Mouse (Mus musculus) C2C12 (cell line): ENCODE data around the gene Mrpl16.

ENCODE experiments used
- CEBPB ChIP-seq: IDR thresholded peaks from one replicate; pipeline ENCODE4 v1.6.1; 2011; ENCODE audit warnings: low read depth, mild to moderate bottlenecking, control low read depth, moderate library complexity
- CTCF ChIP-seq: IDR thresholded peaks from one replicate; pipeline ENCODE4 v1.5.1; 2011; ENCODE audit not compliant: control insufficient read depth, insufficient read depth, insufficient read length
- FOSL1 ChIP-seq: IDR thresholded peaks from one replicate; pipeline ENCODE4 v1.8.0; 2011; ENCODE audit warnings: mild to moderate bottlenecking, low read length; ENCODE audit not compliant: poor library complexity, insufficient read depth, severe bottlenecking
- MAX ChIP-seq: IDR thresholded peaks from one replicate; pipeline ENCODE4 v1.6.1; 2011; ENCODE audit warnings: mild to moderate bottlenecking, control low read depth
- MYOD1 ChIP-seq: IDR thresholded peaks from one replicate; pipeline ENCODE4 v1.6.1; 2011; ENCODE audit warnings: low read depth; ENCODE audit not compliant: control insufficient read depth, insufficient read length
- MYOG ChIP-seq: IDR thresholded peaks from one replicate; pipeline ENCODE4 v1.6.1; 2011; ENCODE audit not compliant: control insufficient read depth, insufficient read length; ENCODE audit errors: extremely low read depth
- USF1 ChIP-seq: IDR thresholded peaks from one replicate; pipeline ENCODE4 v1.6.1; 2011; ENCODE audit warnings: low read depth, mild to moderate bottlenecking, control low read depth, moderate library complexity

DNA sequence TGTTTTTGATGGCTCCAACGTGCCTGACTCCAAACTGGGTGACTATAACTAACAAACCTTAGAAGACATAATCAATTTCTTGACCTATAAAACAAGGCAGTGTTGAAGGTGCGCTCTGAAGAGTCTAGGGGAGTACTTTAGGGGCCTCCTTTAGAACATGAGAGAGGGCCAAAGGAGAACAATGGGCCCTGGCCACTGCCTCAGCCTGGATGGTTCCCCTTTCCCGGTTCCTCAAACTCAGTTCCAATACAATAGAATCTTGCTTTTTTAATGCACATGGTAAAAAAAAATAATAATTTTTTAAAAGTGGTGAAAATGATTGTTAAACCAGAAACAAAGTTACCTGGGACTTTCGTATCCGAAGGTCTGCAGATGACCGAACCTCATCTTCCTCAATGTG lies 17.6 kb downstream of the Mrpl16 start:
- no peak for TF ChIP-seq CTCF
- no peak for TF ChIP-seq MAX
- TF ChIP-seq MYOD1: no peak
- TF ChIP-seq USF1: no peak
- TF ChIP-seq MYOG: no peak
- no peak for TF ChIP-seq CEBPB
- TF ChIP-seq FOSL1: no peak
